Mouse (Mus musculus) hindbrain, embryonic 13.5 days (tissue): ENCODE results near the gene Pcgf3. TPM values are rescaled to one million over a fixed set of nuclear protein-coding genes. Genes with fewer than 3 reads are reported as not detected.

Experiments
- ATAC-seq: fragments of 200-750 bp; cut with Nextera tagmentation; 2 replicates; pipeline ENCODE4 v1.8.0; 2017; ENCODE audit warnings: moderate TSS enrichment; ENCODE audit not compliant: low FRiP score
- H3K27ac ChIP-seq: fragments of 300-500 bp; sonication (generic); 2 replicates; pipeline ENCODE4 v1.5.1; 2015; ENCODE audit warnings: inconsistent platforms, mild to moderate bottlenecking, moderate library complexity
- H3K27me3 ChIP-seq: fragments of 300-500 bp; sonication (generic); 2 replicates; pipeline ENCODE4 v1.6.1; 2015; ENCODE audit warnings: mild to moderate bottlenecking, inconsistent platforms
- H3K36me3 ChIP-seq: fragments of 300-500 bp; sonication (generic); 2 replicates; pipeline ENCODE4 v1.6.1; 2015; ENCODE audit warnings: mild to moderate bottlenecking, inconsistent platforms
- H3K4me1 ChIP-seq: fragments of 300-500 bp; sonication (generic); replicated peaks from 2 replicates; pipeline ENCODE4 v1.6.1; 2015; ENCODE audit warnings: inconsistent platforms
- H3K4me2 ChIP-seq: fragments of 300-500 bp; sonication (generic); 2 replicates; pipeline ENCODE4 v1.6.1; 2015; ENCODE audit warnings: inconsistent platforms, mild to moderate bottlenecking, moderate library complexity
- H3K4me3 ChIP-seq: fragments of 300-500 bp; sonication (generic); 2 replicates; pipeline ENCODE4 v1.5.1; 2015; ENCODE audit warnings: mild to moderate bottlenecking, inconsistent platforms
- H3K9ac ChIP-seq: fragments of 300-500 bp; sonication (generic); 2 replicates; pipeline ENCODE4 v1.6.1; 2015; ENCODE audit warnings: mild to moderate bottlenecking, inconsistent platforms
- H3K9me3 ChIP-seq: fragments of 300-500 bp; sonication (generic); 2 replicates; pipeline ENCODE4 v1.6.1; 2016; ENCODE audit warnings: inconsistent platforms
- WGBS: fragments of 180-500 bp; shearing (Covaris S2); methylation state at CpG from one replicate; pipeline ENCODE4 v1.1.7; 2015; 5-methylcytosine and 5-hydroxymethylcytosine counted together
- polyA plus RNA-seq: library from polyadenylated mRNA; unstranded; fragments of >200 nt; fragmentation: Nextera tagmentation; extraction: Ambion mirVana; gene quantifications from 2 replicates; pipeline ENCODE4 v1.2.1, GENCODE M21; 2015

Gene Pcgf3
- polyA plus RNA-seq: 26.6 and 27.8 TPM in 2 replicates

DNA sequence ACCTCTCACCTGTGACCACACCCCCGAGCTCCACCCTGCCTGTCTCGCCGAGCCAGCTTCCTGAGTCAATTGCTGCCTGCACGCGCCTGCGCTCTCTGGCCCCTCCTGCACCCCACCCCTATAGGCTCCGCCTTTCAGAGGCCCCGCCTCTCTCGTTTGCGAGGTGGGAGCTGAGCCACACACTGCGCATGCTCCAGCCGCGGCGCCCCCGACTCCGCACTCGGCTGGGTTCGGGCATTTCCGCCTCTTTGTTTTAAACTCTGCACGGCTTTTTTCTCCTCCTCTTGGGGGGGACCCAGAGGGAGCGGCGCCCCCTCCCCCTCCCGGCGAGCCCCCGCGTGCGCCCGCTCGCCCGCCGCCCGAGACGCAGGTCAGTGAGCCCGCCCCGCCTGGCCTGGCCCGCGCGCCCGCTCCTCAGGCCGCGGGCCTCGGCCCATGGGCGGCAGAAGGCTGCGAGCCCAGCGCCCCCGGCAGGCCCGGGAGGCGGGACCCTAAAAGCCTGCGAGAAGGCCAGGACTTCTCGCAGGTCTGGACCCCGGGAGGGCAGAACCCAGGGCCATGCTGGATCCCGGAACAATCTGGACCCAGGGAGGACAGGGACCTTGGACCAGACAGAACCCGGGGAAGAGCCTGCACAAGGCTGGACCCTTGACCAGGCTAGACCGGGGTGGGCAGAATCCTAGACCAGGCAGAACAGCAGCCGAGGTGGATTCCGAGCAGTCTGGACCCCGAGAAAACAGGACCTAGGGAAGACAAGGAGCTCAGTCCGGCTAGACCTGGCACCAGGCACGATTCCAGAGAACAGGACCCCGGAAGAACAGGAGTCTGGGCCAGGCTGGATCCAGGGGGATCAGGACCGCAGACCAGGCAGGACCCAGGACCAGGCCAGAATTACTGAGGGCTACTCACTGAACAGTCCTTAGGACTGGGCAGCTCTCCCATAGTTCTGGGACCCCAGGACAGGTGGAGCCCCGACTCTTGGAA lies at the start of gene Pcgf3:
Gene Pcgf3, plus strand, starts transcription at position 151 of the 984 bp plus-strand sequence.
- no peaks in the 10 kb centered on the region for H3K9me3 ChIP-seq
- peaks cover 22% of the 10 kb centered on the region for H3K27me3 ChIP-seq
- H3K4me1 ChIP-seq: peaks cover 46% of the 10 kb centered on the region
- H3K4me2 ChIP-seq: peak within 1 kb of the TSS; percentile 100
- WGBS: under 1% methylated on average over 55 of the region's 62 CpGs
- H3K4me3 ChIP-seq: peak within 1 kb of the TSS; percentile 92
- H3K27ac ChIP-seq: peak within 1 kb of the TSS; percentile 91
- peak within 1 kb of the TSS; percentile 98 for H3K9ac ChIP-seq
- no peaks in the 10 kb centered on the region for H3K36me3 ChIP-seq
- ATAC-seq: peak; percentile 95

DNA sequence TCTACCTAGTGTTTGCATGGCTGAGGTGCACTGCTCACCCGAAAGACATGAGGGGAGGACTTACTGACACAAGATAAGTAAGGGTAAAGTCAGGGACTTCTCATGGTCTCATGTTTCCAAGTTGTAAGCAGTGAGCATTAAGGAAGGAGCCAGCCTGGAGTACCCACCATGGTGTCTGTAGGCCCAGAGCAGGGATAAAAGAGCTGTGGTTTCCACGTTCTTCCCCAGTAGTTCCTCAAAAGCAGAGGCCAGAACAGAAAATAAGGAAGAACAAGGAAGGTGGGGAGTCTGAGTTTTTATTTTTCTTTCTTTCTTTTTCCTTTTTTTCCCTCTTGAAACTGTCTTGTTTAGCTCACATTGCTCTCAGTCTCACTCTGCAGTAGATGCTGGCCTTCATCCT lies 46.3 kb upstream of the Pcgf3 start:
- Histone ChIP-seq H3K9ac (no peak overlapping the region), H3K4me1 (no peaks in the 10 kb centered on the region), H3K36me3 (no peaks in the 10 kb centered on the region), H3K27ac (no peak overlapping the region), H3K4me3 (no peak overlapping the region), H3K9me3 (no peaks in the 10 kb centered on the region), H3K4me2 (no peak overlapping the region), H3K27me3 (no peaks in the 10 kb centered on the region)
- WGBS: 80% methylated on average over 2 of the region's 2 CpGs
- ATAC-seq: no peak

DNA sequence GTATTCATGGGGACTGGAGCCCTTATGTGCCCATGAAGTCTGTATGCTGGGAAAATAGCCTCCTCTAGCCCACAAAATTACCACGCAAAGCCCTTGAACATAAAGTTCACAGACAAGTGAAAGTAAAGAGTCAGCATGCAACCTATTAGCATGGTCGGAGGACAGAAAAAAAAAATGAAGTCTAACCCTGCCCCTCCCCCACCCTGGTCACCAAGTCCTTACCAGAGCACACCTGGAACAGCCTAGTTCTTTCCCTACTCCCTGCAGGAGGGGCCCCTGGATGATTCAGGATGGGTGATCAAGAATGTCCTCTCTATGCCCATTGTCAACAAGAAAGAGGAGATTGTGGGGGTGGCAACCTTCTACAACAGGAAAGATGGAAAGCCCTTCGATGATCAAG lies 38.3 kb upstream of the Pcgf3 start:
- WGBS: 78% methylated on average over 3 of the region's 3 CpGs
- Histone ChIP-seq H3K27me3 (no peaks in the 10 kb centered on the region), H3K4me2 (no peak overlapping the region), H3K27ac (no peak overlapping the region), H3K4me1 (no peaks in the 10 kb centered on the region), H3K9me3 (no peaks in the 10 kb centered on the region), H3K36me3 (no peaks in the 10 kb centered on the region), H3K4me3 (no peak overlapping the region), H3K9ac (no peak overlapping the region)
- ATAC-seq: no peak

DNA sequence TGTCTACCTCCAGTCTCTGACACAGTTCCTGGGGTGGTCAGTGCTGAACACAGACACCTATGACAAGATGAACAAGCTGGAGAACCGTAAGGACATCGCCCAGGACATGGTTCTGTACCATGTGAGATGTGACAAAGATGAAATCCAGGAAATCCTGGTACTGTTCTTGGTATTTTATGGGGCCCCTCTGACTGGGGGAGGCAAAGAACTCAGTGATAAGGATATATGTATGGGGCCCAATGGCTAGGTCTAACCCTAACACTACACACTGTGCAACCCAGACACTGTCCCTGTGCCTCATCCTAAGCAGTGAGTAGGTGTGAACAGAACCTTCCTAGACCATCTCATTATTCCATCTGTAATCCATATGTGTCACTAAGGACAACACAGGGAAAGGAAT lies 37.6 kb upstream of the Pcgf3 start:
- H3K9ac ChIP-seq: no peak overlapping the region
- 90% methylated on average over 2 of the region's 2 CpGs for WGBS
- no peak overlapping the region for H3K27ac ChIP-seq
- H3K27me3 ChIP-seq: no peaks in the 10 kb centered on the region
- no peak overlapping the region for H3K4me2 ChIP-seq
- H3K4me1 ChIP-seq: no peaks in the 10 kb centered on the region
- no peaks in the 10 kb centered on the region for H3K9me3 ChIP-seq
- H3K36me3 ChIP-seq: no peaks in the 10 kb centered on the region
- ATAC-seq: no peak
- no peak overlapping the region for H3K4me3 ChIP-seq

DNA sequence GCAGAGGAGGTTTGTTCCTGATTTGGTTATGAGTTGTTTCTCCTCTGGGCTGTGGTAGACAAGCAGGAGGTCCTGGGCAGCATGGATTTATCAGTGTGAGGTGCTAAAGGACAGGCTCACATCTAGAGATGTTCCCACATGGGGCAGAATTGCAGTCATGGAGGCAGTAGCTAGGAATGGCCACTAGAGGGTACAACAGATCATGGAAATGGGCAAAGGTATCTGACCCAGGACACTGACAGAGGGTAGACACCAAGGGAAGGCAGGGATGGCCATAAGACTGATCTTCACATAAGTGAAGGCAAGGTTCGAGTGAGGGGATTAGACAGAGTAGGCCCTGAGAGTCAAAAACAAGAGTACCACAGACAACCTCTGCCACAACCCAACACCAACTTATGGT lies 33.8 kb upstream of the Pcgf3 start:
- Histone ChIP-seq H3K36me3 (peaks cover 29% of the 10 kb centered on the region), H3K4me3 (no peak overlapping the region), H3K4me2 (no peak overlapping the region), H3K27me3 (no peaks in the 10 kb centered on the region), H3K9ac (no peak overlapping the region), H3K9me3 (no peaks in the 10 kb centered on the region), H3K4me1 (0 out of 2 replicates have a peak, but pooled peaks cover under 1% of the 10 kb centered on the region), H3K27ac (no peak overlapping the region)
- 75% methylated on average over 1 of the region's 1 CpGs for WGBS
- no peak for ATAC-seq

DNA sequence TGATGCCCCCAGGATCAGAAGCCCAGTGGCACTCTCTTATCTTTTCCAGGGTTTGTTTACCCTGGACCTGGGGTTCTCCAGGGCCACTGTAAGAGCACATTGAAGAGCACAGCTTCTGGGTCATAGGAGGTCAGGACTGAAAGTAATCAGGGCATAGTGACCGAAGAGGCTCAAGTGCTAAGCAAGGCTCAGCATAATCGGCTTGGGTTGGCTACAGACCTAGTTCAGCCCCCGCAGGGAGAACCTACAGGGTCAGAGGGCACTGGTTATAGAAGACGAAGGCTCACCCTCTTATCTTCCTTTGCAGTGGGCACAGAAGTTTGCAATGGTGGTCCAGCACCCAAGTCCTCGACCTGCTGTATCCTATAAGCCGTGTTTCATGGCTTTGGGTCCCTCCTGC lies 29.8 kb upstream of the Pcgf3 start:
- H3K9ac ChIP-seq: no peak overlapping the region
- H3K4me1 ChIP-seq: peaks cover 21% of the 10 kb centered on the region
- ATAC-seq: no peak
- H3K27ac ChIP-seq: no peak overlapping the region
- 96% methylated on average over 6 of the region's 6 CpGs for WGBS
- peaks cover 9% of the 10 kb centered on the region; the same call in 1 of the 2 replicates for H3K27me3 ChIP-seq
- H3K9me3 ChIP-seq: no peaks in the 10 kb centered on the region
- H3K4me2 ChIP-seq: no peak overlapping the region
- H3K36me3 ChIP-seq: peaks cover 36% of the 10 kb centered on the region
- H3K4me3 ChIP-seq: no peak overlapping the region

DNA sequence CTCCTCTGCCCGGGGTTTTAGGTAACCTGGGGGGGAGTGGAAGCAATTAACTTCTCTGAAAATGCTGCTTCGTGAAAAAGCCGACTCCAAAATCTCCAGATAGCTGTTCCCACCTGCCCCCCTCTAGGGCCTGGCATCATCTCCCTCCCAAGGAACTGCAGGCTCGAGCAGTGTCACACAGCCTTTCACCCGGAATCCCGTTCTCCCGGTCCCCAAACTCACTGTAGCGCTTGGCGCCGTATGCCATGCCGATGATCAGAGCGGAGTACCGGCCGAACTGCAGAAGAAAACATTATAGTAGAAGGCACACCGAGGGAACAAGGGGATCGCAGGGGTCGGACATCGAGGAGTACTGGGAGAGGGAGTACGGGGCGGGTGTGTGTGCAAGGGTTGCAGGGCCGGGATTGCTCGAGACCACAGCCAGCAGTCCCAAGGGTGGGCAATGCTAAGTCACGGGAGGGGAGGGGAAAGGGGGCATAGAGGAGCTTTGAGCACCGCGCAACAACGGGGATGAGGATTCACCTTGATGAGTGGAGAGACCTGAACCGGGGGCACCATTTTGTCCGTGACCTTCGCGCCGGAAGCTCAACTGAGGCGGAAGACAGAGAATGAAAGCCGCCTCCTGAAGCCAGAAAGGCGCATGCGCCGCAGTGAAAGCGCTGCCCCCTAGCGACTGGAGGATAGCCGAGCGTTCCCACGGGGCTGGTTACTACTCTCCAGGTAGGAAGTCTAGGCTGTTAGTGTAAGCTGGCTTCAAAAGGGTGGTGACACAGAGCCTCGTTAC lies 27.0 kb upstream of the Pcgf3 start, which contains the start of gene Atp5k:
Gene Atp5k, minus strand, starts transcription at position 645 of the 784 bp plus-strand sequence.
- peaks cover 23% of the 10 kb centered on the region for H3K27me3 ChIP-seq
- H3K4me3 ChIP-seq: peak within 1 kb of the TSS; percentile 92
- H3K27ac ChIP-seq: 0 out of 2 replicates have a peak within 1 kb of the TSS, but pooled peaks have one; percentile 35
- H3K9me3 ChIP-seq: no peaks in the 10 kb centered on the region
- H3K36me3 ChIP-seq: peaks cover 35% of the 10 kb centered on the region
- ATAC-seq: peak; percentile 88
- peak within 1 kb of the TSS; percentile 95 for H3K4me2 ChIP-seq
- H3K9ac ChIP-seq: peak within 1 kb of the TSS; percentile 94
- under 1% methylated on average over 42 of the region's 42 CpGs for WGBS
- peaks cover 21% of the 10 kb centered on the region for H3K4me1 ChIP-seq

DNA sequence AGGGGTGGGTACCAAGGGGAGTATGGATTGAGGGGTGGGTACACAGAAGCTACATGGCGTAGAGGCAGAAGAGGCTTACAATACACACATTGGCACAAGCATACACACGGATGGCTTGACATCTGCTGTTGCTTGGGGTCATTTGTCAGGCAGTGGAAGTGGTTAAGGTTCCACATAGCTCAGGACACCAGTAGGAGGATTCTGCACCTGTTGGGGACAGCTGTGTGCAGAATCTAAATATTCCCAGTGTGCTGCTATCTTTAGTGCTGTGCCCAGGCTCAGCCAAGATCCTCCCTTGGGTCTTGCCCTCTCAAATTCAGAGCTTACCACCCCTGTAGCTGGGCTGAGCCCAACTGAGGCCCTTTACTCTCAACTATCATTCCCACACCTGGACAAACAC lies 24.9 kb upstream of the Pcgf3 start:
- 91% methylated on average over 2 of the region's 2 CpGs for WGBS
- Histone ChIP-seq H3K9me3 (no peaks in the 10 kb centered on the region), H3K27me3 (peaks cover 28% of the 10 kb centered on the region), H3K27ac (no peak overlapping the region), H3K4me3 (no peak overlapping the region), H3K4me1 (peaks cover 21% of the 10 kb centered on the region), H3K9ac (no peak overlapping the region), H3K36me3 (peaks cover 16% of the 10 kb centered on the region), H3K4me2 (no peak overlapping the region)
- no peak for ATAC-seq

DNA sequence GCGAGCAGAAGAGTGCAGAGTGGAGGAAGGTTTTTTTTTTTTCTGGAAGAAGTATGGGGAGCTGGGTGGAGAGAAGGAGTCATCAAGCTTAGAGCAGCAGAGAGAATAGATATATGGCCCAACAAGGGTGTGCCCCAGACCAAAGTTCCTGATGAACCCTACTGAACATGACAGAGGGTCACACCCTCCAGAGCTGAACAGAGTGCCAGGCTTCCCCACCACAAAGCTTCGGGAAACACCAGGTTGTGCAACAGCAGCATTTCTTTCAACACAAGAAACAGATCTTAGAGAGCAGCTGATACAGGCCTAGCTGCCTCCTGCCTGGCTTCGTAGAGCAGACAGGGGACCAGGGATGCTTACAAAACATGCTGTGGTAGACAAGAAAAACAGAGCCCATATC lies 14.1 kb upstream of the Pcgf3 start:
- Histone ChIP-seq H3K4me1 (peaks cover 8% of the 10 kb centered on the region; the same call in 1 of the 2 replicates), H3K27ac (no peak overlapping the region), H3K9ac (no peak overlapping the region), H3K9me3 (no peaks in the 10 kb centered on the region), H3K36me3 (no peaks in the 10 kb centered on the region), H3K4me3 (no peak overlapping the region), H3K4me2 (no peak overlapping the region), H3K27me3 (peaks cover 26% of the 10 kb centered on the region)
- no peak for ATAC-seq
- WGBS: 87% methylated on average over 3 of the region's 3 CpGs

DNA sequence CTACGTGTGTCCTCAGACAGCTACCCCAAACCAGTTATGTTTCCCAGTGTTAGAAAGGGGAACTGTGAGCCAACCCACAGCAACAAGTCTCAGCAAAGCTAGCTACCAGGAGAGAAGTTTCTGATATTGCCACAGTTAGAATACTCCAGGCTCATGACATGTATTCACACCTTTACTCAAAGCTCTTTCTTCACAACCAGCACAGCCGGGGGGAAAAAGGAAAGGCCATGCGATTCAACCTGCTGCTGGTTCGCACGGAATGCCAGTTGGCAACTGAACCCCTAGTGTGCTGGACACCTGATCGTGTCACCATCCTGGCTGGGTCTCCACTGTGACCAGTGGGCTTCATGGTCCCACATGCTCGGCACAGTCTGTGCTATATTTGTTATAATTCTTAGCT lies 13.2 kb upstream of the Pcgf3 start:
- no peaks in the 10 kb centered on the region for H3K36me3 ChIP-seq
- H3K4me2 ChIP-seq: no peak overlapping the region
- 87% methylated on average over 7 of the region's 7 CpGs for WGBS
- H3K9me3 ChIP-seq: no peaks in the 10 kb centered on the region
- peaks cover 26% of the 10 kb centered on the region for H3K27me3 ChIP-seq
- no peak overlapping the region for H3K4me3 ChIP-seq
- ATAC-seq: no peak
- H3K4me1 ChIP-seq: peaks cover 8% of the 10 kb centered on the region; the same call in 1 of the 2 replicates
- H3K27ac ChIP-seq: no peak overlapping the region
- H3K9ac ChIP-seq: no peak overlapping the region

DNA sequence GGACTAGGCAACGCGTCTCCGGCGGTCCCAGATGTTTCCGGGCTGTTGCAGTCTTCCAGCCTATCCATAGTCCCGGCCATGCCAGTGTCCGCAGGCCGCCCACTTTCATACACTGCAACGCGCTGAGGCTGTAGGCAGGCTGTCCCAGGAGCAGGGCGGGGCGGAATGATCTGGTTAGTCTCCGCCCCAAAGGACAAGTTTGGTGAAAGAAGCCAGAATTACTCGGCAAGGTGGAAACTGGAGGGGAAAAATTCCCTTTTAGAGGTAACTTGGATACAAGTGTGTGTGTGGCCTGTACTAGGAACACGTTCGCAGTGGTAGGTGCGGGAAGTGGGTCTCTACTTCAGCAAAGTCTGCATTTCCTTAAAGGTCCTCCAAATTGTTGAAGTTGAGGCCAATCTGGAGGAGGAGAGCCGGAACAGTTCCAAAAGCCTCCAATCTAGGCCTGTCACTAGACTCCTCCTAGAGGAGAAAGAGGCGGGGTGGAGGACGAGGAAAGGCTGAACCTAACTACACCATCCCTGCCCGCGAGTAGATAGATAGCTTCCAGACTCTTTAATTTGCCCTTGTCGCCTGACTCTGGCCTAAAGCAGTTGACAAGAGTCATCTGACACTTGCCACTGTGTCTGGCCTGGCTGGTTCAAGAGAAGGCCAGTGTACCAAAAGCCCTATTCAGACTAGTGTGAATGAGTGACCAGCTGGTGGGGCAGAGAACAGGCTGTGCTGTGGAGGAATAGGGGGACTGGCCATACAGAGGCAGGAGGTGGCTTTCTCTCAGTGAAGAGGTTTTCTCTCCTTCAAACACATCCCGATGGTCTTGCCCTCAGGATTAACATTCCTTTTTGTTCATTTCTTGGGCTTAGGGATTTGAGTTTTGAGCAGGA lies 12.0 kb upstream of the Pcgf3 start, which contains the start of gene Mfsd7a:
Gene Mfsd7a, minus strand, starts transcription at position 107 of the 884 bp plus-strand sequence.
- Histone ChIP-seq H3K9me3 (no peaks in the 10 kb centered on the region), H3K4me3 (peak within 1 kb of the TSS; percentile 27), H3K27me3 (peaks cover 26% of the 10 kb centered on the region), H3K36me3 (no peaks in the 10 kb centered on the region), H3K9ac (0 out of 2 replicates have a peak within 1 kb of the TSS, but pooled peaks have one; percentile 29), H3K4me1 (peaks cover 8% of the 10 kb centered on the region; the same call in 1 of the 2 replicates), H3K4me2 (peak within 1 kb of the TSS; percentile 50), H3K27ac (no peak within 1 kb of the TSS)
- WGBS: 15% methylated on average over 24 of the region's 24 CpGs
- ATAC-seq: peak; percentile 61; the same call in 1 of the 2 replicates
